Mouse (Mus musculus): ENCODE data around the gene Tesk1.

Tesk1 gene

GRCm38 (mm10) chr4:43418973-43419656, 22.6 kb upstream of the Tesk1 start:
- in situ Hi-C loops (cut with MseI, MboI), result no loop called here

DNA sequence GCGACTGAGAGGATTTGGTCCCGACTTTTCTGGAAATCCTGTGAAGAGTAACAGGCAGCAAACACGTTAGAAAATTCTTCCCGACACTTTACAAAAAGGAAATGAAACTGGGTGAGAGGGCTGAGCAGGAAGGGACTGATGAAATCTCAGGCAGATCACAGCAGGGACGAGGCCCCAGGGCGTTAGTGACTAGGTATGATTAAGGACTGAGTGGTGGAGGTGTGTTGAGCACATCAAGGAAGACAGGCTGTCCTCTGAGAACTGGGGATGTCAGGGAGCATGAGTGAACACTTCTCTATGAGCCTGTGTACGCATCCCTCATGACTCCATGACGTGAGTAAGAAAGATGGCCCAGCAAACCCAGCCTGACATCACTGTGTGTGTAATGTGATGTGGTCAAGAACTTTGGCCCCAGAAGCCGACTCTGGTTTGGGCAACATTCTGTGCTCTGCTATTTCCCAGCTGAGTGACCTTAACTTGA, 21.9 kb upstream of the Tesk1 start:
- in situ Hi-C loops (cut with MseI, MboI), result no loop called here

DNA sequence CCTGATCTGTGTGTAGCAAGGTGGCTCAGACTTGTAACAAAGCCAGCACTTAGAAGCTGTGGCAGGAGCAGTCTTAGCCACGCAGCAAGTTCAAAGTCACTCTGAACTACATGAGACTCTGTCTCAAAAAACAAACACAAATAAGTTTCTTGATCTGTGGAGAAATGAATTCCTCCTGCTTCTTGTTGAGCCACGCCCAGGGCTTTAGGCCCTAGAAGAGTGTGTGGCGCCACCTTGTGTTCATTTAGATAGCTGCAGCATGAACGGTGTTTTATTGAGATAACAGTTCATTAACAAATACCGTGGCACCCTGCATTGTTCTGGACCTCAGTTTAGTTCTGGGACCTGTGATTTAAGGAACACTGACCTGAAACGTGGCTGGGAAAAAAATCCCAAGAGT, 21.4 kb upstream of the Tesk1 start:
- in situ Hi-C loops (cut with MseI, MboI), result no loop called here

DNA sequence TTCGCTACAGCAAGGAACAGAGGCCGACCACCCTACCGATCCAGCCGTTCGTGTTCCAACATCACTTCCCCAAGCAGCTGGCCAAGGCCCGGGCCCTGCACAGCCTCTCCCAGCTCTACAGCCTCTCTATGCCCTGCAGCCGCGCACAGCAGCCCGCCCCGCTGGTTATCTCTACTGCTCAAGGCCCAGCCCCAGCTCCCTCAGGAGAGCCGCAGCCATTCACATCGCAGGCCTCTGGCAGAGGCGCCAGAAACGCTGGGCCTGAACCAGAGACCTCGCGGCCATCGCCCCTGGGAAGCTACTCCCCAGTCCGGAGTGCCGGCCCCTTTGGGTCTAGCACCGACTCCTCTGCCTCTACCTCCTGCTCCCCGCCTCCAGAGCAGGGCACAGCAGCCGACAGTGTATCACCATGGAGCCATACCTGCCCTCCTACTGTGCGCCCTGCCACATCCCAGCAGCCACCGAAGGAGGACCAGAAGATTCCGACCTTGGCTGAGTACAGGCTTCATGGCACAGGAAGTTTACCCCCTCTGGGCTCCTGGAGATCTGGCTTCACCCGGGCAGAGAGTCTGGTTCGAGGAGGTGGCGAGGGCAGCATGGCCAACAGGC, 20.0 kb upstream of the Tesk1 start:
- in situ Hi-C loops (cut with MseI, MboI), result no loop called here

GRCm38 (mm10) chr4:43423267-43423934, 18.3 kb upstream of the Tesk1 start:
- in situ Hi-C loops (cut with MseI, MboI), result no loop called here

GRCm38 (mm10) chr4:43424072-43424471, 17.7 kb upstream of the Tesk1 start:
- in situ Hi-C loops (cut with MseI, MboI), result no loop called here

GRCm38 (mm10) chr4:43425197-43425596, 16.5 kb upstream of the Tesk1 start:
- in situ Hi-C loops (cut with MseI, MboI), result no loop called here

GRCm38 (mm10) chr4:43425648-43426380, 15.9 kb upstream of the Tesk1 start:
- in situ Hi-C loops (cut with MseI, MboI), result no loop called here

GRCm38 (mm10) chr4:43426487-43426886, 15.3 kb upstream of the Tesk1 start:
- in situ Hi-C loops (cut with MseI, MboI), result no loop called here

- in situ Hi-C loops (cut with MseI, MboI), result no loop called here
Observed at GRCm38 (mm10) chr4:43427501-43428179, 14.1 kb upstream of the Tesk1 start.

DNA sequence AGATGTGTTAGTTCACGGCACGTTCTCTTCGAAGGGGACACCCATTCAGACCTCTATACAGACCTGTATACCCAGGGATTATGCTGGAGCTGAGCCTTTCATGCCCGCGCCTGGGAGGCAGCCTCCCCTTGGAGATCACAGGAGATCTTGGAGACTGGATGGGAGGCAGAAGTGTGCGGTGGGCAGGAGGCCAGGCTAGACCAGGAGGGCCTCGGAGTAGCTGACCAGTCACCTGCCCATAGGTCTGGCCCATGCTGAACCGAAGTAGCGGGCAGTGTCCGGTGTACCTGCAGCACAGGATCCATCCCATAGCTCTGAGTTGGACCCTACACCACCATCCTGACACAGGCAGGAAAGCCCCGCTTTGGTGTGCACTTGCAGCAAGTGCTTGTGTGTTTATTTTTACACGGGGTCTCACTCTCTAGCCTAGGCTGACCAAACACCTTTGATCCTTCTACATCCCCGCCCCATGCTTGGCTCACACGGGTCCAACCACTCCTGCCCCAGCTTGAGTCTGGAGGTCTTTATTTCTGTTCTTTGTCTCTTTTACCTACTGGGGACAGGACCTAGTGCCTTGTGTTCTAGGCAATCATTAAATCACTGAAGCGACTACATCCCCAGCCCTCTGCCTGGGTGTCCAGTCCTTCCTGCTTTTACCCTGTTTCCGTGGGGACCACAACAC, 13.4 kb upstream of the Tesk1 start:
- in situ Hi-C loops (cut with MseI, MboI), result no loop called here

DNA sequence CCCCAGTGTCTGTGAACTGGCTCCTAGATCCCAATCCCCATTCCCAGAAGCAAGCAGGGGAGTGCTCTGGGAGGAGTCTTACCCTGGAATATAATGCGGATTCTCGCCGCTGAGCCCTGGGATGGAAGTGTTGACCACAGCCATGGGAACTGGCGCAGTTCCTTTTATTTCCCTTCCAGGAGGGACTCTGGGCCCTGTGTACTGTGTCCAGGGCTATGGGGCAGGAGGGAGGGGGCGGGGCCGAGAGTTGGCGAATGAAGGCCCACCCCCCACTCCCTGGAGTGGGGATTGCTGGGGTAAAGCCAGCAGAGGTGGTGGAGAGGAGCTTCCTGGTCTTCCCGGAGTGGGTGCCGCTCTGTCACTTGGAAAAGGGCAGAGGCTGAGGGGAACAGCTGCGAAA, 12.8 kb upstream of the Tesk1 start, which contains the start of gene Fam166b:
TSS of gene Fam166b (minus strand) at position 189 of the 400 bp plus-strand sequence.
- in situ Hi-C loops (cut with MseI, MboI), result no loop called here

GRCm38 (mm10) chr4:43431690-43432089, 10.0 kb upstream of the Tesk1 start:
- in situ Hi-C loops (cut with MseI, MboI), result no loop called here

DNA sequence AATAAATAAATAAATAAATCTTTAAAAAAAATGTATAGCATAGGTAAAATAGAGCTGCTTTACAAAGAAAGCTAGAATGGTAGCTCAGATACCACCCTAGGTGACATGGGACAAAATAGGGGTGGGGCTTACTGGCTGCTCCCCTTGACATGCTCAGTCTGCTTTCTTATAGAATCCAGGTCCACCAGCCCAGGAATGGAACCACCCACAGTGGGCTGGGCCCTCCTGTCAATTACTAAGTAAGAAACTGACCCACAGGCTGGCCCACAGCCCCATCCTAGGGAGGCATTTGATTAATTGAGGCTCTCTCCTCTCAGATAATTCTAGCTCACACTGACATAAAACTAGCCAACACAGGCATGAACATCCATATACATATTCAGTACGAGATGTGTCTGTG, 8.9 kb upstream of the Tesk1 start:
- in situ Hi-C loops (cut with MseI, MboI), result no loop called here

DNA sequence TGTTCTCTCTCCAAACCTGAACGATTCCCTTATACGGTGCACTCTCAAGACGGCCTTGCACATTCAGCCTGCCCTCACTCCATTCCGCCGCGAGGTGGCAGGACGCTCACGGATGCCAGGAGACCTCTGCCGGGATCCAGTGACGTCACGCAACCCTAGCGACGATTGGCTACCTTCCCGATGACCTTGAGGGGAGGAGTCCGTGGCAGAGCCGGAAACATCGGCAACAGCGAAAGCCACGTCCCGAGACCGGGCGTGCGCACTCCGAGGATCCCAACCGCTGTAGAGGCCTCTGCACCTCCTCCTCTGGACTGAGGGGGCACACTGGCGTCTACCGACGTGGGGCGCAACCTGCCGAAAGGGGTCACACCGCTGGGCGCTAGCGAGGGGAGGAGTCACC, 305 bp downstream of the Tesk1 start:
- in situ Hi-C loops (cut with MseI, MboI), result loop anchor here (5.0 kb wide), 1 partner anchor 35 kb away; no protein-coding TSS in a partner anchor

DNA sequence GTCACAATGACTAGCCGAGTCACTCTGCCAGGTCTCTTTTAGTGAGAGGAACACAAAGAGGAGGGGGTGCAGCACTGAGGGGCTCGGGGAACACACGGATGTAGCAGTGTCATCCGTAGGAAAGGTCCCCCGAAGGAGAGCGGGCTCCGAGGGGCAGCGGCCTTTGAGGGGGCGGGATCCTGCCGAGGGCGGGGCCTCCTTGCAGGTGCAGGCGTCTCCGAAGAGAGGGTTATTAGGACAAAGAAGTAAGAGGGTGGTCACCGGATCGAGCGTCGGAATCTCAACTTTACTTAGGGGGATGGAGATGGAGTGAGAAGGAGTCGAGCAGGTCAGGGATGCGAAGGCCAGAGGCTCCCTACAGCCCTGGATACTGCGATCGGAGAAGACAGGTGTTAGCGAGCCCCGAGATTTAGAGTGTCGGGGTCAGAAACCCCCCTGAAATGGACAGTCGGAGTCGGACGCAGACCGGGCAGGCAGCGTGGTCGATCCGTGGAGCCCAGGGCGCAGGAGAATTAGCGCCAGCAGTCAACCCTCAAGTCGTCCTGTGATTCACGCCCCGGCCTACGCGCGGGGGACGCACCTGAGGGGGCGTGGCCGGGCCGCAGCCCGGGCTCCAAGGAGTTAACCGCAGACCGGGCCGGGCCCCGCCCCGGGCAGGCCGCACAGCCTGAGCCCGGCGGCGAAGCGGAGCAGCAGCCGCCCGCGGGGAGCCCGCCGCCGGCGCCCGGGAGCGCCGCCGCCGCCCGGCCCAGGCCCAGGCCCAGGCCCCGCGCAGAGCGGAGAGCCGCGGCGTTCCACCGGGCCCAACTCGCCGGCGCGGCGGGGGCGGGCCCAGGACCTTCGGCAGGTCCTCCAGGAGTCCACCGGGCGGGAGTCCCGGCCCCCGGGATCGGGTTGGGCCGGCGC, 970 bp downstream of the Tesk1 start:
- in situ Hi-C loops (cut with MseI, MboI), result loop anchor here (5.0 kb wide), 1 partner anchor 35 kb away; no protein-coding TSS in a partner anchor

- in situ Hi-C loops (cut with MseI, MboI), result loop anchor here (5.0 kb wide), 1 partner anchor 34 kb away; no protein-coding TSS in a partner anchor
Observed at GRCm38 (mm10) chr4:43443511-43443910, 1.8 kb downstream of the Tesk1 start.

DNA sequence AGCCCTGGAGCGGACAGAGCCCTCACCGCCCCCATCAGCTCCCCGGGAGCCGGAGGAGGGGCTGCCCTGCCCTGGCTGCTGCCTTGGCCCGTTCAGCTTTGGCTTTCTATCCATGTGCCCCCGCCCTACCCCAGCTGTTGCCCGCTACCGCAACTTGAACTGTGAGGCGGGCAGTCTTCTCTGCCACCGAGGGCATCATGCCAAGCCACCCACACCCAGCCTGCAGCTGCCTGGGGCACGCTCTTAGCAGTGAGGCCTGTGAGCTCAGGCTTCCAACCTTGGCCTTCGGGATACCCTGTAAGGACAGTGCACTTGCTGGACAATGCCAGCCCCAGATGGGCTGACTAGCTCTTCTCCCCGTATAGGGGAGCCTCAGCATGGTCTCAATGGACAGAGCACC, 5.5 kb downstream of the Tesk1 start:
- in situ Hi-C loops (cut with MseI, MboI), result no loop called here

GRCm38 (mm10) chr4:43448554-43448953, 6.8 kb downstream of the Tesk1 start:
- in situ Hi-C loops (cut with MseI, MboI), result no loop called here

DNA sequence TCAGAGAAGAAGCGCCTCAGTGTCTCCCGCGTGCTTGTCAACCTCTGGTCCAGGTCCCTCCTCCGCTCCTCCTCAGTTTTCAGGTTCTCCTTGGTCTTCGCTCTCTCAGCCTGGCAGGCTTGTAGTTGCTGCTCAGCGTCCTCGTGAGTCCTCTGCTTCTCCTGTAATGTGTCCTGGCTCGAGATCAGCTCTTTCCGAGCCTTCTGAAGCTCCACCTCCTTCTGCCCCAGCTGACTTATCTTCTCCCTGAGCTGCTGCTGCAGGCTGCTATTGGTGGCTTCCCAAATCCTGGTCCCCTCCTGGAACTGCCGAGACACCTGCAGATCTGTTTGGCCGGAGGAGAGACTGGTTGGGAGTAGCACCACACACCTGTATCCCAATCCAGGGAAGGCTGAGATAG, 10.6 kb downstream of the Tesk1 start:
- in situ Hi-C loops (cut with MseI, MboI), result no loop called here
